Mouse (Mus musculus): ENCODE results near the gene Marveld2. TPM values are rescaled to one million over a fixed set of nuclear protein-coding genes. Genes with fewer than 3 reads are reported as not detected.

The Marveld2 gene
- polyA plus RNA-seq, 1 experiment from 2014 or later = 2.8 TPM

- under 1% methylated on average over 35 of the region's 35 CpGs for WGBS
- Histone ChIP-seq H3K9me3 (no peaks in the 10 kb centered on the region), H3K4me3 (peak overlapping the region; percentile 74), H3K27ac (peak overlapping the region; percentile 68), H3K4me1 (replicated peaks) (peaks cover 21% of the 10 kb centered on the region), H3K36me3 (no peaks in the 10 kb centered on the region), H3K27me3 (ENCODE audit: insufficient read depth, poor library complexity, severe bottlenecking) (peaks cover 62% of the 10 kb centered on the region)
- no peak for DNase-seq (ENCODE audit: low spot score)
These were observed 64.8 kb downstream of the Marveld2 start for GRCm38 (mm10) chr13:100552009-100552368.

GRCm38 (mm10) chr13:100551371-100552008 lies 65.3 kb downstream of the Marveld2 start:
- 1% methylated on average over 41 of the region's 41 CpGs for WGBS
- Histone ChIP-seq H3K4me1 (replicated peaks) (peaks cover 21% of the 10 kb centered on the region), H3K27ac (peak overlapping the region; percentile 68), H3K9me3 (no peaks in the 10 kb centered on the region), H3K4me3 (peak overlapping the region; percentile 74), H3K36me3 (no peaks in the 10 kb centered on the region), H3K27me3 (ENCODE audit: insufficient read depth, poor library complexity, severe bottlenecking) (peaks cover 62% of the 10 kb centered on the region)
- DNase-seq (ENCODE audit: low spot score) = peak; percentile 44

GRCm38 (mm10) chr13:100547269-100547668 lies 69.5 kb downstream of the Marveld2 start:
- no peak for DNase-seq (ENCODE audit: low spot score)
- no peaks in the 10 kb centered on the region for H3K36me3 ChIP-seq
- no peak overlapping the region for H3K4me3 ChIP-seq
- H3K4me1 ChIP-seq (replicated peaks) = peaks cover 12% of the 10 kb centered on the region
- peaks cover 33% of the 10 kb centered on the region for H3K27me3 ChIP-seq (ENCODE audit: insufficient read depth, poor library complexity, severe bottlenecking)
- no peak overlapping the region for H3K27ac ChIP-seq
- 76% methylated on average over 5 of the region's 5 CpGs for WGBS
- H3K9me3 ChIP-seq = no peaks in the 10 kb centered on the region

Other genes with a start within 250 kb of the Marveld2 start
- gene Naip1, start 164.1 kb downstream of the Marveld2 start, polyA plus RNA-seq (2016; fragmentation: Nextera tagmentation; extraction: Ambion mirVana) = not detected in 2 replicates
- 75.0 and 92.1 TPM in 2 replicates for gene Gtf2h2, start 124.4 kb downstream of the Marveld2 start, polyA plus RNA-seq (2016; fragmentation: Nextera tagmentation; extraction: Ambion mirVana)
- 4.4 TPM in 2 replicates for gene Ocln, start 64.3 kb downstream of the Marveld2 start, polyA plus RNA-seq (2016; fragmentation: Nextera tagmentation; extraction: Ambion mirVana)
- 336 and 348 TPM in 2 replicates for gene Ak6, start 34.0 kb upstream of the Marveld2 start, polyA plus RNA-seq (2016; fragmentation: Nextera tagmentation; extraction: Ambion mirVana)
- 16.7 and 22.2 TPM in 2 replicates for gene Rad17, start 34.1 kb upstream of the Marveld2 start, polyA plus RNA-seq (2016; fragmentation: Nextera tagmentation; extraction: Ambion mirVana)
- 20.8 and 30.2 TPM in 2 replicates for gene Taf9, start 34.6 kb upstream of the Marveld2 start, polyA plus RNA-seq (2016; fragmentation: Nextera tagmentation; extraction: Ambion mirVana)
- 2.2 and 3.0 TPM in 2 replicates for gene Ccdc125, start 52.7 kb upstream of the Marveld2 start, polyA plus RNA-seq (2016; fragmentation: Nextera tagmentation; extraction: Ambion mirVana)
- gene Cdk7, start 114.0 kb upstream of the Marveld2 start, polyA plus RNA-seq (2016; fragmentation: Nextera tagmentation; extraction: Ambion mirVana) = 83.0 and 96.7 TPM in 2 replicates
- gene Mrps36, start 127.7 kb upstream of the Marveld2 start, polyA plus RNA-seq (2016; fragmentation: Nextera tagmentation; extraction: Ambion mirVana) = 146 and 147 TPM in 2 replicates
- 51.5 and 57.8 TPM in 2 replicates for gene Cenph, start 158.9 kb upstream of the Marveld2 start, polyA plus RNA-seq (2016; fragmentation: Nextera tagmentation; extraction: Ambion mirVana)
- gene Ccnb1, start 169.6 kb upstream of the Marveld2 start, polyA plus RNA-seq (2016; fragmentation: Nextera tagmentation; extraction: Ambion mirVana) = 321 and 434 TPM in 2 replicates
- 33.0 and 36.4 TPM in 2 replicates for gene Slc30a5, start 216.5 kb upstream of the Marveld2 start, polyA plus RNA-seq (2016; fragmentation: Nextera tagmentation; extraction: Ambion mirVana)